Mouse (Mus musculus): Measurements from ENCODE around the gene Uck1. TPM values are rescaled to one million over a fixed set of nuclear protein-coding genes. Genes with fewer than 3 reads are reported as not detected.

Gene Uck1
- total RNA-seq, 2 experiments from 2014 or later = 52.3 to 58.5 TPM

- peak in 1 of 2 experiments; percentile 34 for DNase-seq (ENCODE audit: low spot score in 2 of 2)
Measured at GRCm38 (mm10) chr2:32260635-32261034, 676 bp upstream of the Uck1 start.

- no peak for DNase-seq (ENCODE audit: low spot score in 2 of 2)
Measured at GRCm38 (mm10) chr2:32258887-32259533, 949 bp downstream of the Uck1 start.

GRCm38 (mm10) chr2:32256273-32256672, 3.7 kb downstream of the Uck1 start:
- no peak for DNase-seq (ENCODE audit: low spot score in 2 of 2)

GRCm38 (mm10) chr2:32254563-32254962, 5.4 kb downstream of the Uck1 start:
- DNase-seq (ENCODE audit: low spot score in 2 of 2) = no peak

- DNase-seq (ENCODE audit: low spot score in 2 of 2) = no peak
Measured at GRCm38 (mm10) chr2:32253352-32253751, 6.6 kb downstream of the Uck1 start.

- no peak for DNase-seq (ENCODE audit: low spot score in 2 of 2)
Measured at GRCm38 (mm10) chr2:32252658-32253057, 7.3 kb downstream of the Uck1 start.

GRCm38 (mm10) chr2:32251791-32252527, 8.0 kb downstream of the Uck1 start:
- no peak for DNase-seq (ENCODE audit: low spot score in 2 of 2)

GRCm38 (mm10) chr2:32248377-32249361, 11.3 kb downstream of the Uck1 start:
- no peak for DNase-seq (ENCODE audit: low spot score in 2 of 2)

GRCm38 (mm10) chr2:32246741-32247140, 13.2 kb downstream of the Uck1 start:
- no peak for DNase-seq (ENCODE audit: low spot score in 2 of 2)

GRCm38 (mm10) chr2:32242986-32243385, 17.0 kb downstream of the Uck1 start:
- no peak for DNase-seq (ENCODE audit: low spot score in 2 of 2)

GRCm38 (mm10) chr2:32240591-32240990, 19.4 kb downstream of the Uck1 start:
- DNase-seq (ENCODE audit: low spot score in 2 of 2) = no peak

- no peak for DNase-seq (ENCODE audit: low spot score in 2 of 2)
Measured at GRCm38 (mm10) chr2:32238708-32239435, 21.1 kb downstream of the Uck1 start.

GRCm38 (mm10) chr2:32237571-32237970, 22.4 kb downstream of the Uck1 start:
- DNase-seq (ENCODE audit: low spot score in 2 of 2) = no peak

- DNase-seq (ENCODE audit: low spot score in 2 of 2) = peak in 1 of 2 experiments; percentile 62
Measured at GRCm38 (mm10) chr2:32236760-32237487, 23.0 kb downstream of the Uck1 start.

- DNase-seq (ENCODE audit: low spot score in 2 of 2) = peak; percentile 84 to 94
Measured at GRCm38 (mm10) chr2:32235886-32236759, 23.8 kb downstream of the Uck1 start, which contains the start of gene Pomt1. Pomt1 (plus strand) TSS chr2:32236590.

- DNase-seq (ENCODE audit: low spot score in 2 of 2) = no peak
Measured at GRCm38 (mm10) chr2:32235433-32235832, 24.5 kb downstream of the Uck1 start.

GRCm38 (mm10) chr2:32222057-32222456, 37.9 kb downstream of the Uck1 start:
- DNase-seq (ENCODE audit: low spot score in 2 of 2) = no peak

- DNase-seq (ENCODE audit: low spot score in 2 of 2) = peak in 1 of 2 experiments; percentile 62
Measured at GRCm38 (mm10) chr2:32221577-32221976, 38.4 kb downstream of the Uck1 start.

GRCm38 (mm10) chr2:32220969-32221368, 39.0 kb downstream of the Uck1 start:
- DNase-seq (ENCODE audit: low spot score in 2 of 2) = no peak

All from layer of hippocampus, adult 18-20 months (tissue).